Mouse (Mus musculus) right cerebral cortex, postnatal 14 days (tissue): ENCODE data around the gene Shc4.

Source experiments
- DNase-seq: peaks from one replicate; pipeline ENCODE4 v3.0.0; 2022

The Shc4 gene

DNA sequence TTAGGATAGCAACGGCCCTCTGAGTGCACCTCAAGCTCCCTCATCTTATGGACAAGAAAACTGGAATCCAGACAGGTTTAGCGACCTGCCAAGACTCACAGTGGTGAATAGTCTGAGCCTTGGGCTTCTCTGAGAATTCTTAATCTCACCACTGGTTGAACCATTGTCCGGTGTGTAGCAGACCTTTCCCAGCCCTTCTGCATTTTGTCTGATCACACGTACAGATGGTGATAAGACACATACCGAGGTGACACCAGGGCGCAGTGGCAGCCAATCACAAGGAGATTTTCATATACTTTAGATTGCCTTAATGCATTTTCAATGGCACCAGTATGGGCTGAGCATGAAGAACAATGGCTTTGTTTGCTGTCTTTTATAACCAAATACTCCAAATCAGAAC is 95.5 kb downstream of the Shc4 start:
- DNase-seq = no peak

DNA sequence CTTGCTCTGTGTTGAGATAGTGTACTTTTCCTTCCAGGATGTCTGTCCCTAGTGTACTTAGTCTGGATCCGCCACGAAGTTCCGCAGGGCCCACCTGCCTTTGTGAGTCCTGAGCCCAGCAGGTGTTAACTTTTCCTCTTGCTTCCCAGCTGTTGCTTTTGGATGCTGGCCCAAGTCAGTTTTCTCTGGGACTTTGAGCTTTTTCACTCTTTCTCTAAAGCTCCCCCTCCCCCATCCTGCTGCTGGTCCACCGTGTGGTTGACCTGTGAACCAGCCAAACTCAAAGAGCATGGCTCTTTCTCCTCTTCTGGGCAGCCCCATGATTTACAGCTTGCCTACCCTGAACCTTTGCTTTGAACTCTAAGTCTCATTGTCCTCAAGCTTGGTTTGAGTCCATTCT is 97.4 kb downstream of the Shc4 start:
- DNase-seq = no peak

DNA sequence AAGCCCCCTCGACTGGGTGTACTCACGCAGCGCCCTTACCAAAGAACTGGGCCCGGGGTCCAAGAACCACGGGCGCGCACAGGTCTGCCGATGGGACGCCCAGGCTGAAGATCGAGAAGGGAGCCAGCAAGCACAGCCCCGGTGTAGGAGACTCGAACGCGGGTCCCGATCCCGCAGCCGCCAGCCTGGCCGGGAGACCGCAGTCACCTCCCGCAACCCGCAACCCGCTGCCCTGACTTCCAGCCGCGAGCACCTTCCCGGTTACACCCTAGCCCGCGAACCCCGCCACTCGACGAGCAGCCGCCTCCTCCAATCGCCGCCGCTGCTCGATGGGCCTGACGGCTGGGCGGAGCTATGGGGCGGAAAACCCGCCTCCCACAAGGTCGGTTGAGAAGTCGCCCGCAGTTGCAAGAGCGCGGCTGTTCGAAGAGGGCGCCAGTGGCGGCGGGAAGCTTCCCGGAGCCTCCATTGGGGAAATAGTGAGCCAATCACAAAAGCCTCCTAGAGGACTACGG is 99.1 kb downstream of the Shc4 start, which contains the start of gene Cep152:
Cep152 (minus strand) TSS at position 277 of the 515 bp plus-strand sequence.
- peak; percentile 95 for DNase-seq

DNA sequence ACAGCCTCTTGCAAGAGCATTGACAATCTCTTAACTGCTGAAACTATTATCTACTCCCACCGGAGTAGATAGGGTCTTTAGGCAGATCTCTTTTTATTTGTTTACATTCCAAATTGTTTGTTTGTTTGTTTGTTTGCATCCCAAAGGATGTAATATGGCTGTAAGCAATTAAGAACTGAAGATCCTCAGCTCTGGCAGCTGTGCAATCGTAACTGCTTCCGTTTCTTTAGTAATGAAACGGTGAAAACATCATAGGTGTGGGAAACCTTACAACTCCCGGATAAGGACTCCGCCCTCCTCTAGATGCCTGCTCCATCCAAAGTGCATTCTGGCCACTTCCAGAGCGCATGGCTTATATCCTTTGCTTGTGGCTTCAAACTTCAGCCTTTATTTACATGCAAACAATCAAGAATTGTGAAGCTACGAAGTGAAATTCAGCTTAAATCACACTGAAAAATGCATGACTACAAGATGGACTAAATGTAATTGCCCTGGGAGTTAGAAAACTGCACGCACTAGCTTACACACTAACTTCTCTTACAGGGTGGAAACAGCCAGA is 99.7 kb downstream of the Shc4 start:
- no peak for DNase-seq

DNA sequence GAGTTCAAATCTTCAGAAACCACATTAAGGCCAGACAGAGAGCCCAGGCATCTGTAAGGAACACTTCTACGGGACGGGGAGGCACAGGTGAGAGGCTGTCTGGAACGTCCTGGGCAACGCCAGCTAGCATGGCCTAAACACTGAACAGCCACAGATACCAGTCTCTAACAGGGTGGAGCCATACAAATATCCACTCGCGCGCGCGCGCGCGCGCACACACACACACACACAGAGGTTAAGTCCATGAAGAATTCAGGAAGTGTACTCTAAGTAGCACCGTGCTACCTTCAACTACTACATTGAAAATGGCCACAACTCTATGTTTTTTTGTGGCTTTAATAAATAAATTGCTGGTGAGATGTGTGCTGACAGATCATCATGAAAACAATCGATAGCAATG is 100.7 kb downstream of the Shc4 start:
- no peak for DNase-seq

DNA sequence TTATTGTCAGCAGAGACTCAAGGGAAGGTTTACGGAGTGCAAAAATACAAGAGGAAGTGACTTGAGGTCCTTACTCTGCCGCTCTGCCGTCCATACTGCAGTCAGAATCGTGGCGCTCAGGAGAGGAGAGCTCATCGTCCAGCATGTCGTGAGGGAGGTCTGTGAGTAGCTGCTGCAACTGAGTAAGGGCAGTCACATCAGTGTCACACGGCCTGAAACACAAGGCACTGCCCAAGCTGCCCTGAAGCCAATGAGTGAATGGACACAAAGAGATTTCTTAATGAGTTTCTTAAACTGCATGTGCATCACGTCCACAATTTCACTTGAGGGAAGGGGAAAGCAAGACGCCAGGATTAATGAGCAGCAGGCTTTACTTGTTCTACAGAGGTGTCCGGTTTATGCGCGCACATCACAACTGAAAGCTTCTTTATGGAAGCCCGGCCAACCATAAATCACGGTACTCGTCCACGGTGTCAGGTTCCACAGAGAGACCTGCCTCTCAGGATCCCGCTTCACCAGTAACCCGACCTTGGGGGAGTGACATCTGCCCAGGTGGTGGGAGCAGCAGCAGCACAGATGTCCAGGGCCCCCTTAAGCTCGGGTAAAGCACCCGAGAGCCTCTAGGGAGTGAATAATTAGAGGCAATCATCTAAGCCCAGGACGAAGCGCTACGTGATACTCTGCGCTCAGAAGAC is 103.6 kb downstream of the Shc4 start:
- DNase-seq = no peak

DNA sequence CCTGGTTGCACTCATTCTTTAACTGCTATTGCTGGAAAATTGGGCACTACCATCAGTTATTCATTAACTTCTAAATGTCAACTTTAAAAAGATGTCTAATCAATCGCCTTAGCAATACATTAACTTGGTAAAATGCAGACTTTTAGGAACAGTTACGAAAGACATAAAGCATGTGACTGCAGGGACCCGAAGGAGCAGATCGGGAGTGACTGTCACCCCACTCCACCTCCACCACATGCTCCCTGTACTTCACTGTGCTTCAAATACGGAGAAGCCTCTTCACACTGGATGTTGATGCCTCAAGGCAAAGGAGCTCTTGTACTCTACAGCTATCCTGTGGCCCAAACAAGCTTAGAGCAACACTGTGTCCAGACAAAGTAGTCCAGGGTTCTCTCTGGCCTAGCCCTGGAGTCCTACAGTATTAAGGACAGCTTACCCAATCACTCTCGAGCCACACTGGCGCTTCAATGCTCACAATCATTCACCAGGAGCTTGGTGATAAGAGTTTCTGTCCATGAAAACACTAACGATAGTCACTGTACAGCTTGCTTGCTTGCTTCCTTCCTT is 108.0 kb downstream of the Shc4 start:
- no peak for DNase-seq

DNA sequence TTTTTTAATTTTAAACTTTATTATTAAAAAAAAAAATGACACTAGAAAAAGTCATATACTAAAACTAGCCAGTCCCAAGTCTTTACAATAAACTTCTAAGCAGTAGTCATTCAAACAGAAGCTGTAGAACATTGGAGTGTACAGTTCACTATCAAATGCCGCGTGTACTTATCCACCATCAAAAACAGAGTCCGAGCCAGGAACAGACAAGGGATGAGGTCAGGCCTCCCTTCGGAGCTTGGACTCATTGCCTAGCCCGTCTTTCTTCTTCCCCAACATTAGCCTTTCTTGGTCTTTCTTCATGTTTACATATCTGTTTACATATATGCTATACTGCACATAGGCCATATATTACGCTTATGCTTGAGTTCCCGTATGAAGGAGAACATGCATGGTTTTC is 108.5 kb downstream of the Shc4 start:
- no peak for DNase-seq

DNA sequence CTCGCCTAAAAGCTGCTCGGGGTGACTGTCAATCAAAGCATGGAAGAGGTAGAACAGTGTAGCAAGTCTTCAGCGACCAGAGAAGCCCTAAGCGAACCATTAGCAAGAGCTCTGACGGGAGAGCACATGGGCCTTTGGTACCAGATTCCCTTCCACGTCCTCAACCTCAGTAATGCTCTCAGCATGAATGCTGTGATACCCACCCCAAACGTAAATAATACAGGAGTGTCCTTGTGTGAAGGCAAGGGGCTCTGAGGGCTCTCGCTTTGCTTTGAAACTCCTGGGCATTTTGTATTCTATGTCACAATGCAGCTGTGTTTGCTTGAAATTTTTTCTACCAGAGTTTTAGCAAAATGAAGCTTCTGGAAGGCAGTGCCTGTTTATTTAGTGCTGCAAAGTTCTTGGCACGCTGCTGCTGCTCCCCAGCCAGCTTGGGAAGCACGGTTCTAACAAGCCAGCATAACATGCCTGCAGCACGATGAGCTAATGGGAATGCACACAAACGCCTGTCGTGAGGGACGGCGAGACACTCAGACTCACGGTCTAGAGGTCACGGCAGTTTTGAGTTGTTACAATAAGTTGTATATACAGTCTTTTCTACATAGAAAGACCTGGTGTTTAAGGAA is 117.6 kb downstream of the Shc4 start:
- peak; percentile 18 for DNase-seq

DNA sequence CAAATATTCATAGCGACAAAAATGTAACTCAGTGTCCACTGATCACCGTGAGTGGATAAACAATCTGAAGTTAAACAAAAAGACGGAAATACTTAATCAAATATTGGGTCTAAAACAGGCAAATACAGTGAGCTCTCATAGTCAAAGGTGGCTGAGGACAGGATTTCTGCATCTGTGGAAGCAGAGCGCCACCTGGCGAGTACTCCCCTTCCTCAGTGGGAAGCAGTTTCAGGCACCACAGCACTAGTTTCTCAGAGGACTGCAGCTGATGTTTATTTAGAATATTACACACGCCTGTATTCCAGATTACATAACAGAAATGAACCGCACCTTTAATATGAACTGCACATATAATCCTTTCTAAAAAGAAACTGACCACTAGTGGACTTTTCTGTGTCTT is 119.3 kb downstream of the Shc4 start:
- peak; percentile 77 for DNase-seq

DNA sequence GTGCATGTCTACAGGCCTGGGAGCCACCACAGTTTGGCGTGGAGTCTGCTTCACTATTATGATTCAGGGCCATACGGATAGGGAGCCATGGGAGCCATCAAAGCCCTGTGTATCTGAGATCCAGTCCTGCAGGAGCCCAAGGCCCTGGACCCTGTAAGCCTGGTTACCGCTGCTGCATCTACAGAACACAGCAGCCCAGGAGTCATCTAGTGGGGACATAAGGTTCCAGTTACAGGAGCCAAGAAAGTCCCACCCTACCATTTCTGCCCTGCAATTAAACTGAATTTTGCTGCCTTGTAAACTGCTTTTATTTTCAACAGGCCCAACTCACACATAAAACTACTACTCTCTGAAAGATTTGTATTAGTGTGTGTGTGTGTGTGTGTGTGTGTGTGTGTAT is 121.0 kb downstream of the Shc4 start:
- no peak for DNase-seq

DNA sequence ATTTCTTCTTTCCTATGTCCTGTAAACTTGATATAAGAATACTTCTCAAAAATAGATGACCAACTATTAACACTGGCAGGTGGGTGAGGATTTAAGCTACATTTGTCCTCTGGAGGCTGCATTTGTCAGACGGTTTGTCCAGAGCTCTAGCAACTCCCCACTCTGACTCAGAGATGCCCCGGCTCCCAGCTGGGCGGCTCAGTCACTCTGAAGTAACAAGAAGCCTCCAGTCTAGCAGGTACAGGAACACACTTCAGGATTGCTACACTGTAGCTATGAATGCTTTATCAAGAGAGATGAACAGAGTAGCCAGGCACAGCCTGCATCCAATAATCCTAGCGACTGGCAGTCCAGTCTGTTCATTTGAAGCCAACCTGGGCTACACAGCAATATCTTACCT is 125.0 kb downstream of the Shc4 start:
- DNase-seq = no peak

DNA sequence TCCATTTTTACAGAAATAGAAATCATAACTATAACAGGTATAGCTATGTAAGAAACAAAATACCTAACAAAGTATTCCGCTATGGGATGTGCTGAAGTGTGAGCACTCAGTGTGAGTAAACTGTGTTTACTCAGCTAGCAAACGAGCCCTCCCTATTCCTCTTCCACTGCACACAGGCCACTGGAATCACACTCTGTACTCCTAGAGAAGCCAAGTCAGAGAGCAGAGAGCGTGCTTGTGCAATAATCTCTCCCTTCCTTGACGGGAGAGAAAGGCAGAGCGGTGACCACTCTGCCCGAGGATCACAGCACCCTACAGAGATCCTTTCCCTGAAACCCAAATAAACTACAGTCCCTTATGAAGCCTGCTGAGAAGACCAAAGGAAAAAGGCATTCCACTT is 125.7 kb downstream of the Shc4 start:
- DNase-seq = no peak

DNA sequence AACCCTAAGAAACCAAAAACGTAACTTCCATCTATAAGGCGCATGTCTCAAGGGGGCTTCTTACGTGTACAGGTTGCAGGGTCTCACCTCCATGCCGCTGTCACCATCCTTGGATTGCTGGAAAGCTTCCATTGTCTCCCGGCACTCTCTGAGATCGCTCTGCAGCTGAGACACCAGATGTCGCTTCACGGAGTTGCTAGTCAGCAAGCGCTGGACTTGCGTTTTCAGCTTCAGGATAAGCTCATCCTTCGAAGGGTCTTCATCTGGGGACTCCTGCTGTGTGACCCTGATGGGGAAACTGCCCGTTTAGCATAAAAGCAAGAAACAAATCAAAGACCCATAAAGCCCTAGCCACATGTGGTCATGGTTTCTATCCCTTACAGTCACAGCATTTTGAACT is 129.2 kb downstream of the Shc4 start:
- no peak for DNase-seq

DNA sequence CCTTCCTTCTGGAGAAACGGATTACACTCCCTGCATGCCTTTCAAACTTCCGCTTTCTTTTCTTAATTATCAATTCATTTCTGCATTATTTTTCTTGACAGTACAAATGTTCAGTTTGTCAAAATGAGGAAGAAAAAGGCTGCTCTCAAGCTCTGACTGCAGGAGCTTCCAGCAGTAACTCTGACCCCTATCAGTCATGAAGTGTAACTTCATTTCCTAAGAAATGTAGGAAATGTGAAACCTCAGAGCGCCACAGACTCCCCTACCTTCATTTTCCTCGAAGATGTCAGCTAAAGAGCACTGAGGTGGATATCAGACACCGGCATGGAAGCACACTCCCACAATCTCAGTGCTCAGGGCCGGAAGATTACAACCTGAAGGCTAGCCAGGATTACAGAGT is 129.9 kb downstream of the Shc4 start:
- no peak for DNase-seq

DNA sequence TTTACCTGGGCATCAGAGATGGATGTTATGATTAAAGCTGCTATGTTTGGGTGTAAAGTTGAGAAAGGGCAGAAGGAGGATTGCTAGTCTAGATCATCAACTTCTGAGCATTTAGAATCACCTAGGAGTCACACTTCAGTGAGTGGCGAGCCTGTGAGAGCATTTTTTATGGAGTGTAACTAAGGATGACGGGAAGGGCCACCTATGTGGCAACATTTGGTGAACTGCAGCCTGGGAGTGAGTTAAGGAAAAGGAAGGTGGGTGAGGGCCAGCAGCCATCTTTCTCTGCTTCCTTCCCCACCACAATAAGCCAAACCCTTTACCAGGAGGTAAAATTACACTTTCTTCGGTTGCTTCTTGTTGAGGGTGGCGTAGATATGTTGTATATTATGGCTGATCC is 132.1 kb downstream of the Shc4 start:
- DNase-seq = no peak

DNA sequence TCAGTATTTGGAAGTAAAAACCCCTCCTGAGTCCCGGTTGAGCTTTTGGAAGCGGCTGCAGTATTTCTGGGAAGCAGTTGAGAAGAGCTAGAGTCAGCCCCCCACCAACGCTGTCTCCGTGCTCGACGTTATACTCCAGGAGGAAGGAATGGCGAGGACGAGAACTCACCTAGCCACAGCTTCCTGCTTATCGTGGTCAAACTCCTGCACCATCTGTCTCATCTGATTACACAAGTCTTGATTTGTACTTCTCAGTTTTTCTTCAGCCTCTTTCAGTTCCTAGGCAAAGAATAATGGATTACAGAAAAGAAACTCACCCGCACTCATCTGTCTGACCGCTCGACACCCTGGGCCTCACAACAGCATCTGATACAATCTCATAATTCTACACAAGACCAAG is 134.7 kb downstream of the Shc4 start:
- DNase-seq = no peak

DNA sequence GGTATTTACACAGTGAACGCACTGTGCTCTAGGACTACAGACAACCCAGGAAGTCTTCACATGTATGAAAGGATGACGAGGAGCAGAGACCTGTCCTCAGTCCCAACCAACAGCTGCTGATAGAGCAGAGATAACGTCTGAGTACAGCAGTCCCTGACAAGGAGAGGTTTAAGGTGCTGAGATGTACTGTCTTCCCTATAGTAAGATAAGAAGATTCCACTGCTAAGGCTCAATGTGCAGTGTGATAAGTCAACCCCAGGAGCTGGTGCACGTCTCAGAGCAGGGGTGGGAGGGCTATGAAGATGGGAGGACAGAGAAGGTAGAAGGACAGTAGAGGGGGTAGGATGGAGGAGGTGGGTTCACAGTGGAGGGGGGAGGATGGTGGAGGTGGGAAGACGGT is 142.9 kb downstream of the Shc4 start:
- no peak for DNase-seq

DNA sequence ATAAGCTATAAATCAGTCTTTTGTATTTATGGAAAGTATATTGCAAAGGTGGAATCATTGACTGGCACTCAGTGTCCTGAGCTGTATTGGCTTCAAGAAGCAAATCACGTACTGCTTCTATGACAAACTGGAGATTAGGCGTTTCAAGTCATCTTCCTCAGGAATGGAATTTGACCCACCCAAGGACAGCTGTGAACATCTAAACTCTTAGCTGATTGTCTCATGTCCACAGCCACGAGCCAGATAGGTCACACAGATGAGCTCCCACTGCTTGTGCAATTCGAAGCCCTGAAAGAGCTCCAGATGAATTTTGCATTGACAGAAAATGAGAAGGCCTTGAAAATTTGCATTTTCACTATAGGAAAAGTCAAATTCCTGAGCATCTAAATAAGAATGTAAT is 146.3 kb downstream of the Shc4 start:
- no peak for DNase-seq
